Mouse (Mus musculus) lung, embryonic 15.5 days (tissue): Measurements from ENCODE around the gene BC034090. TPM values are rescaled to one million over a fixed set of nuclear protein-coding genes. Genes with fewer than 3 reads are reported as not detected.
A peak's percentile ranks its signal among the peaks of the same experiment; 100 is the strongest.

ENCODE experiments used
- ATAC-seq: fragments of 200-750 bp; cut with Nextera tagmentation; 2 replicates; pipeline ENCODE4 v1.8.0; 2017; ENCODE audit warnings: moderate number of reproducible peaks, borderline replicate concordance; ENCODE audit not compliant: low FRiP score, low TSS enrichment; ENCODE audit errors: extremely low read depth
- H3K27ac ChIP-seq: fragments of 300-500 bp; sonication (generic); 2 replicates; pipeline ENCODE4 v1.5.1; 2015; ENCODE audit warnings: moderate library complexity, mild to moderate bottlenecking, inconsistent platforms
- H3K27me3 ChIP-seq: fragments of 300-500 bp; sonication (generic); 2 replicates; pipeline ENCODE4 v1.6.1; 2015; ENCODE audit warnings: inconsistent platforms
- H3K36me3 ChIP-seq: fragments of 300-500 bp; sonication (generic); 2 replicates; pipeline ENCODE4 v1.6.1; 2015; ENCODE audit warnings: inconsistent platforms
- H3K4me1 ChIP-seq: fragments of 300-500 bp; sonication (generic); 2 replicates; pipeline ENCODE4 v1.6.1; 2015; ENCODE audit warnings: inconsistent platforms
- H3K4me2 ChIP-seq: fragments of 300-500 bp; sonication (generic); 2 replicates; pipeline ENCODE4 v1.6.1; 2015; ENCODE audit warnings: inconsistent platforms, mild to moderate bottlenecking, moderate library complexity
- H3K4me3 ChIP-seq: fragments of 300-500 bp; sonication (generic); 2 replicates; pipeline ENCODE4 v1.5.1; 2015; ENCODE audit warnings: mild to moderate bottlenecking, inconsistent platforms
- H3K9ac ChIP-seq: fragments of 300-500 bp; sonication (generic); 2 replicates; pipeline ENCODE4 v1.6.1; 2015; ENCODE audit warnings: inconsistent platforms
- H3K9me3 ChIP-seq: fragments of 300-500 bp; sonication (generic); 2 replicates; pipeline ENCODE4 v1.6.1; 2016; ENCODE audit warnings: inconsistent platforms
- WGBS: fragments of 180-500 bp; shearing (Covaris S2); methylation state at CpG from one replicate; pipeline ENCODE4 v1.1.7; 2015; 5-methylcytosine and 5-hydroxymethylcytosine counted together
- polyA plus RNA-seq: library from polyadenylated mRNA; unstranded; fragments of >200 nt; fragmentation: Nextera tagmentation; extraction: Ambion mirVana; gene quantifications from 2 replicates; pipeline ENCODE4 v1.2.1, GENCODE M21; 2015

The BC034090 gene
- polyA plus RNA-seq, 1 experiment from 2014 or later: 4.2 TPM

DNA sequence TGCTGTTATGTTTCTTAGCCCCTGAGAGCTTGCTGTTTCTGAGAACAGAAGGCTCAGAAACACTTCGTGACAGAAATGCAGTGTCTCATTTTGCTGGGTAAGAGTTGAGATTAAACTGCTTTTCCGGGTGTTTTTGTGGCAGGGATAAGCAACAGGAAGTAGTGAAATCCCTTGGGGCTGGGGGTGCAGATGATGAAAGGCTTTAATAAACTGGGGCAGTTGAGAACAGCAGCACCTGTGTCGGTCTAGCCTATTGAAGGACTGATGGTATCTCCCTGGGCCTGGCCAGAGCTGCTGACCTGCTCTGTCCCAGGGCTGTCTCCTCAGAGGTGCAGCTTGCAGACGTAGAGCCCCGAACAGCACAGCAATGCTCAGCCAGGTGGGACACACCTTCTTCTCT lies 41.8 kb downstream of the BC034090 start:
- peaks cover 5% of the 10 kb centered on the region; the same call in 1 of the 2 replicates for H3K36me3 ChIP-seq
- no peak for ATAC-seq

DNA sequence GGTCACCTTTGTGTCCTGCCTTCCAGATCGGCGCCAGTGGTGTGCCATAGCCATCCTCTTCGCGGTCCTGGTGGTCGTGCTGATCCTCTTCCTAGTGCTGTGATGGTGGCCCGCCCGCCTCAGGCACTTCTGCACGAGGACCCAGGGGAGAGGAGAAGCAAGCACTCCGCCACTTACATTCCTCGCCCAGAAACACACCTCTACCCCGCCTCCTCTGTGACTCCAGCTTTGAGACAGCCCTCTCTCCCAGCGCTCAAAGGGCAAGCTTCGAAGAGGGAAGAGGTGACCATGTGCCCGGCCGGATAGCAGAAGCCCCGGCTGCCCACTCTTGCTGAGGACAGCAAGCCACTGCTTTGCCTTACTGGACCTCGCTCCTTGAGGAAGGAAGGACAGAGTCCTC lies 42.3 kb downstream of the BC034090 start:
- no peak overlapping the region for H3K27ac ChIP-seq
- ATAC-seq: 0 out of 2 replicates have a peak, but pooled peaks have one; percentile 10
- H3K27me3 ChIP-seq: no peaks in the 10 kb centered on the region
- H3K9ac ChIP-seq: no peak overlapping the region
- WGBS: 69% methylated on average over 17 of the region's 17 CpGs
- peaks cover 5% of the 10 kb centered on the region; the same call in 1 of the 2 replicates for H3K36me3 ChIP-seq
- H3K4me2 ChIP-seq: no peak overlapping the region
- H3K9me3 ChIP-seq: no peaks in the 10 kb centered on the region
- H3K4me3 ChIP-seq: no peak overlapping the region
- H3K4me1 ChIP-seq: peaks cover 30% of the 10 kb centered on the region

More for the DNA sequence above, 41.8 kb downstream of the BC034090 start:
- H3K4me3 ChIP-seq: no peak overlapping the region
- H3K4me1 ChIP-seq: peaks cover 28% of the 10 kb centered on the region
- H3K4me2 ChIP-seq: no peak overlapping the region
- WGBS: 81% methylated on average over 5 of the region's 5 CpGs
- no peak overlapping the region for H3K27ac ChIP-seq
- H3K27me3 ChIP-seq: no peaks in the 10 kb centered on the region
- H3K9me3 ChIP-seq: no peaks in the 10 kb centered on the region
- H3K9ac ChIP-seq: no peak overlapping the region

DNA sequence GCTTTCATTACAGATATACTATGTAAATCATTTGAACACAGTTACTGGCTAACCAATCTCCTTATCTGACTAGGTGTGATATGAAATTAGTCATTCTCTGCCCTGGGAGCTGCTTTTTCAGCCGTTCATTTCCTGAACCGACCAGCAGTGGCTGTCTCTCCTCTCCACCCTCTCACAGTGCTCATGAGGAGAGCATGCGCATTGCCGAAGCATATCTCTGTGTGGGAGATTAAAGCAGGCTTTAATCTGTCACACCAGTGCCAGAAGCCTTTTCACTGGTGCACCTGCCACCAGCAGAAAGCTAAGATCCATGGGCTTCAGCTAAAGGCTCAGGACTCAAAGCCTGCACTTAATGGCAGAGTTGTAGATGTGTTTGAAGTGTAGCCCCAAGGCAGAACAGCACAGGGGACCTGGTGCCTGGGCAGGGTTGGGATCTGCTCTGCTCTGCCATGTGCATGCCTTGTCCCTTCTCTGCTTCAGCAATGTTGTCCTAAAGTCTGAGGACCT lies 42.8 kb downstream of the BC034090 start:
- H3K27me3 ChIP-seq: no peaks in the 10 kb centered on the region
- no peak overlapping the region for H3K4me3 ChIP-seq
- 0 out of 2 replicates have a peak, but pooled peaks have one; percentile 1 for ATAC-seq
- H3K9me3 ChIP-seq: no peaks in the 10 kb centered on the region
- H3K9ac ChIP-seq: no peak overlapping the region
- peaks cover 31% of the 10 kb centered on the region for H3K4me1 ChIP-seq
- no peak overlapping the region for H3K27ac ChIP-seq
- H3K36me3 ChIP-seq: peaks cover 5% of the 10 kb centered on the region; the same call in 1 of the 2 replicates
- no peak overlapping the region for H3K4me2 ChIP-seq
- WGBS: 46% methylated on average over 4 of the region's 4 CpGs

DNA sequence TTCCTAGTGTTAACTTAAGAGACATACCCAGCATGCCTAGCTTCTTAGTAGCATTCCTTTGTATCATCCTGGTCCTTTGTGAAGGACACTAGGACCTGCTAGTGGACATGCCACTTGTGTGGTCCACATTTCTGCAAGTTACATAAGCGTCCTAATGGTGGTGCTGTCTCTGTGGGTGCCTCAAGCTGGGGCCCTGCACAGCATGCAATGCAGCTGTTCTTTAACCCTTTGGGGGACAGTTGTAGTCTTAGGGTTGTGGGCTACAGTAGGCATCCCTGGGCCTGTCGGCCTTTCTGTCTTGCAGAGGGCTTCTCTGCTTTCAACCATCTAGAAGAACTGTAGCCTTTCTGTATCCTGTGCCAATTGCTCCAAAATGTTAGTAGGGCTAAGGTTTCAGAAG lies 43.3 kb downstream of the BC034090 start:
- H3K27ac ChIP-seq: no peak overlapping the region
- H3K36me3 ChIP-seq: peaks cover 5% of the 10 kb centered on the region; the same call in 1 of the 2 replicates

DNA sequence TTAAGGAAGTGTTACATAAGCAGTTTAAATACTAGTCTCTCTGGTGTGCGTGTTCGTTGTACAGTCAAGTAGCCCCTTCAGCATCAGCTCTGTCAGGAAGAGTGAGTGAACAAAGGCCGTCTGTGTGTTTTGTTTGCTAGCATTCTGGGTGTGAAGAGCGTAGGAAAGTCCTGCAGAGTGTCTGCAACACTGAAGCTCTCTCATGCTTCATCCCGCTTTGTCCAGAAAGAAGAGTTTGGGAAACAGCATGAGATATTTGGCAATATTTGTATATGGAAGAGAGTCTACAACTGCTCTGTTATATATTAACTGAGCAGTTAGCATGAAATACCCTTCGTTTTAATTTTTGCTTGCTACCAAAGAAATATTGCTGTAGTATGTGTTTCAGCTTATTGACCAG lies 44.7 kb downstream of the BC034090 start:
- ATAC-seq: peak; percentile 25; the same call in 1 of the 2 replicates
- Histone ChIP-seq H3K4me1 (peaks cover 13% of the 10 kb centered on the region), H3K9ac (no peak overlapping the region), H3K9me3 (no peaks in the 10 kb centered on the region), H3K4me3 (no peak overlapping the region), H3K27ac (no peak overlapping the region), H3K36me3 (peaks cover 5% of the 10 kb centered on the region; the same call in 1 of the 2 replicates), H3K4me2 (no peak overlapping the region), H3K27me3 (no peaks in the 10 kb centered on the region)
- 59% methylated on average over 6 of the region's 6 CpGs for WGBS

More for the DNA sequence above, 43.3 kb downstream of the BC034090 start:
- Histone ChIP-seq H3K9me3 (no peaks in the 10 kb centered on the region), H3K9ac (no peak overlapping the region), H3K27me3 (no peaks in the 10 kb centered on the region), H3K4me1 (peaks cover 26% of the 10 kb centered on the region), H3K4me2 (no peak overlapping the region), H3K4me3 (no peak overlapping the region)
- no peak for ATAC-seq
- 60% methylated on average over 2 of the region's 2 CpGs for WGBS

DNA sequence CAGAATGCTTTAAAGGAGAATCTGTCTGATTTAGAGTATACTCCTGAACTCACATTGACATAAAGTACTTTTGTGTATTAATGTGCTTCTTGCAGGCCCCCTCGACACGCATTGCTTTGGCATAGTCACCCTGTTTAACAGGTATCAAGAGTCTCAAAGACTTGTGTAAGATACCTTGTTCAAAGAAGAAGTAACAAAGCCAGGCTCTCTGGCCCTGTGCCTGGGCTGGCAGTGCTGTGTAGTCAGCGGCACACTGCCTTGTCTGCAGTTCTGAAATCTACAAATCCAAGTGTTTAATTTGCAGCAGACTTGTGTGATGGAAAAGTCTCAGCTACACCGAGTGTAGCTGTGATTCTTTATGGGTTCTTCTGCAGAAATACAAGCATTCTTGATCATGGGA lies 47.6 kb downstream of the BC034090 start:
- Histone ChIP-seq H3K36me3 (no peaks in the 10 kb centered on the region; the same call in 1 of the 2 replicates), H3K27me3 (no peaks in the 10 kb centered on the region)

DNA sequence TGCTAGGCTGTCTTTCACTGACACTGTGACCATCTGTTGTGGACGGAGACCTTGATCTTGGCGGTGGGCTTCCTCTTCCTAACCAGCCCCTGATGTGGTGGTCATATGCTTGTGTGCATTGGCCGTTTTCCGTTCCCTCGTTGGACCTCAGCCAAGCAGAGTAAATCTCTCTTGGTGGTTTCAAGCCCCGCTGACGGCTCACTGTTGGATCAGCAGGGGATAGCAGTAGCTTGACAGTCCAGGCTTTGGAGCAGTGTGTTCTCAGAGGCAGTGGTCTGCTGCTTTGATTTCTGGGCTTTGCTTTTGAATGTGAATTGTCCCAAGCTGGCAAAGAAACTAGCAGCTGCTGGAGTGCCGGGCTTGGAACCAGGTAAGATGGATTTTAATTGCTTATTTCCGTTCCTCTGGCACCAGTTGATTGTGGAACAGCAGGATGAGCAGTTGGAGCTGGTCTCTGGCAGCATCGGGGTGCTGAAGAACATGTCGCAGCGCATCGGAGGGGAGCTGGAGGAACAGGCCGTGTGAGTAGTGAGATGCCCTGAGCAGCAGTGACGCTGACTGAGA lies 51.4 kb downstream of the BC034090 start:
- H3K36me3 ChIP-seq: peaks cover 27% of the 10 kb centered on the region
- H3K9ac ChIP-seq: no peak overlapping the region
- ATAC-seq: no peak
- no peak overlapping the region for H3K27ac ChIP-seq
- H3K4me2 ChIP-seq: no peak overlapping the region
- WGBS: 57% methylated on average over 15 of the region's 15 CpGs
- no peak overlapping the region for H3K4me3 ChIP-seq
- H3K4me1 ChIP-seq: peaks cover 19% of the 10 kb centered on the region; the same call in 1 of the 2 replicates
- H3K9me3 ChIP-seq: no peaks in the 10 kb centered on the region
- H3K27me3 ChIP-seq: no peaks in the 10 kb centered on the region

More for the DNA sequence above, 47.6 kb downstream of the BC034090 start:
- Histone ChIP-seq H3K4me3 (no peak overlapping the region), H3K27ac (no peak overlapping the region), H3K4me1 (peaks cover 15% of the 10 kb centered on the region; the same call in 1 of the 2 replicates), H3K4me2 (no peak overlapping the region), H3K9me3 (no peaks in the 10 kb centered on the region), H3K9ac (no peak overlapping the region)
- no peak for ATAC-seq
- WGBS: 58% methylated on average over 4 of the region's 4 CpGs

DNA sequence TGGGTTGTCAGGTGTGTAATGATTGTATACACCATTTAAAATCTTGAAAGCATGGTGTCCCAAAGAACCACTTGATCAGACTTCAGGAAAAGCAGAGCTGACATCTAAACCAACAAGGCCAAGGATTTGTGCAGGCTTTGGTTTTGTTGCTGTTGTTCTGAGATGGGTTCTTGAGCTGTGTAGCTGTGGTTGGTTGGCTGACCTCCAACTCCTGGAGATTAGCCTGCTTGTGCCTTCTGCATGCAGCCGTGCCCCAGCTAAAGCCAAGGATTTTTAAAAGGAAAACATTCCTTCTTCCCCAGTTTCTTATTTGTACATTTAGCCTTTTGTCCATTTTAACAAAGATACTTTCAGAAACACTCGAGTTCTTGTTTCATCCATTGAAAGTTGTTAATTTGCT lies 52.6 kb downstream of the BC034090 start:
- peak; percentile 62; the same call in 1 of the 2 replicates for ATAC-seq
- Histone ChIP-seq H3K36me3 (peaks cover 31% of the 10 kb centered on the region), H3K4me2 (no peak overlapping the region), H3K9ac (no peak overlapping the region), H3K4me1 (peaks cover 15% of the 10 kb centered on the region; the same call in 1 of the 2 replicates), H3K9me3 (no peaks in the 10 kb centered on the region), H3K27ac (no peak overlapping the region), H3K27me3 (no peaks in the 10 kb centered on the region), H3K4me3 (no peak overlapping the region)
- 61% methylated on average over 2 of the region's 2 CpGs for WGBS

DNA sequence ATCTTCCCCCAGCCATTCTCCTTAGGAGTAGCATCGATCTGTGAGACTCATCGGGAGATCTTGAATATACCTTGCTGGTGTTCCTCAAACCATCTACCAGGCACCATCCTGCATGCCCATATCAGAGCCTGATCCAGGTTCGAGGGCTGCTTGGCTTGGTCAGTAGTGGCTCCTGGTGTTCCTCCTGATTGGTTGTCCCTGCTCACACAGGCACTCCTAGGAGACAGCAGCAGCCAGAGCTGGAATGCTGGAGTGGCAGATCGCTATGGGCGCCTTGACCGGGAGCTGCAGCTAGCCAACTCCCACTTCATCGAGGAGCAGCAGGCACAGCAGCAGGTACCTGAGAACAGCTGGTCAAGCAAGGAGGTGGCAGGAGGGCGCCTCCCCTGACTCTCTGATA lies 53.0 kb downstream of the BC034090 start:
- Histone ChIP-seq H3K36me3 (peaks cover 31% of the 10 kb centered on the region), H3K9me3 (no peaks in the 10 kb centered on the region), H3K9ac (no peak overlapping the region), H3K4me3 (no peak overlapping the region), H3K27me3 (no peaks in the 10 kb centered on the region), H3K27ac (no peak overlapping the region), H3K4me1 (peaks cover 15% of the 10 kb centered on the region; the same call in 1 of the 2 replicates), H3K4me2 (no peak overlapping the region)
- WGBS: 81% methylated on average over 8 of the region's 8 CpGs
- no peak; the same call in 1 of the 2 replicates for ATAC-seq

DNA sequence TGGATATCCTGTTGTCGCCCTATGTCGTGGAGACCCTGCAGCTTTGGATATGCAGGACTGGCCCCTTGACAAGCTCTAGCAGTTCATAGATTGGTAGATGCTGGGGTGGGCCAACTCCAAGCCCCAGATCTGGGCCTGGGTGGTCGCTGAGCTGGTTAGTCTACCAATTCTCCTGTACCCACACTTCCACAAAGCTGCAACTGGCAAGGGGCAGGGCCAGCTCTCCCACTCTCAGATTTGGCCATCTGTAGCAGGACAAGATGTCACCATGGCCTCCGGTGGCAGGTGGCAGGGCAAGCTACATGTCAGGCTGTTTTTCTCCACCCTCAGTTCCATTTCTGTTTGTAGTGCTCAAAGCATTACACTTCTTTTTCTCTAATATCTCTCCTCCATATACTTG lies 55.6 kb downstream of the BC034090 start:
- ATAC-seq: no peak
- Histone ChIP-seq H3K36me3 (peaks cover 31% of the 10 kb centered on the region), H3K9me3 (no peaks in the 10 kb centered on the region), H3K4me1 (peaks cover 15% of the 10 kb centered on the region; the same call in 1 of the 2 replicates), H3K4me3 (no peak overlapping the region), H3K9ac (no peak overlapping the region), H3K27me3 (no peaks in the 10 kb centered on the region), H3K4me2 (no peak overlapping the region), H3K27ac (no peak overlapping the region)
- 93% methylated on average over 4 of the region's 4 CpGs for WGBS

DNA sequence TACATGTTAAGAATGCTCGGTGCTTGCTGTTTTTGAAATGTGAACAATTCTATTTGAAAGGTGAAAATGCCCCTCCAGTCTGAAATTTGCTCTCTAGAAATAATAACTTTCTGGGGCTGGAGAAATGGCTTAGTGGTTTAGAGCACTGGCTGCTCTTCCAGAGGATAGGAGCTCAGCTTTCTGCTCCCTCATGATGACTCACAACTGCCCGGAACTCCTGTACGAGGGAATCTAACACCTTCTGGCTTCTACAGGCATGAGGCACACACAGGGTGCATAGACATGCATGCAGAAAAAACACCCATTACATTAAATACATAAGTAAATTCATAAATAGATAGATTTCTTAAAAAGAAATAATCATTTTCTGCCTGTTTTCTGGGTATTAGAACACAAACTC lies 60.1 kb downstream of the BC034090 start:
- no peaks in the 10 kb centered on the region for H3K4me1 ChIP-seq
- 79% methylated on average over 3 of the region's 3 CpGs for WGBS
- no peak overlapping the region for H3K9ac ChIP-seq
- no peak overlapping the region for H3K4me2 ChIP-seq
- no peaks in the 10 kb centered on the region for H3K27me3 ChIP-seq
- H3K9me3 ChIP-seq: no peaks in the 10 kb centered on the region
- no peak overlapping the region for H3K27ac ChIP-seq
- ATAC-seq: no peak
- H3K36me3 ChIP-seq: peaks cover 24% of the 10 kb centered on the region; the same call in 1 of the 2 replicates
- H3K4me3 ChIP-seq: no peak overlapping the region

DNA sequence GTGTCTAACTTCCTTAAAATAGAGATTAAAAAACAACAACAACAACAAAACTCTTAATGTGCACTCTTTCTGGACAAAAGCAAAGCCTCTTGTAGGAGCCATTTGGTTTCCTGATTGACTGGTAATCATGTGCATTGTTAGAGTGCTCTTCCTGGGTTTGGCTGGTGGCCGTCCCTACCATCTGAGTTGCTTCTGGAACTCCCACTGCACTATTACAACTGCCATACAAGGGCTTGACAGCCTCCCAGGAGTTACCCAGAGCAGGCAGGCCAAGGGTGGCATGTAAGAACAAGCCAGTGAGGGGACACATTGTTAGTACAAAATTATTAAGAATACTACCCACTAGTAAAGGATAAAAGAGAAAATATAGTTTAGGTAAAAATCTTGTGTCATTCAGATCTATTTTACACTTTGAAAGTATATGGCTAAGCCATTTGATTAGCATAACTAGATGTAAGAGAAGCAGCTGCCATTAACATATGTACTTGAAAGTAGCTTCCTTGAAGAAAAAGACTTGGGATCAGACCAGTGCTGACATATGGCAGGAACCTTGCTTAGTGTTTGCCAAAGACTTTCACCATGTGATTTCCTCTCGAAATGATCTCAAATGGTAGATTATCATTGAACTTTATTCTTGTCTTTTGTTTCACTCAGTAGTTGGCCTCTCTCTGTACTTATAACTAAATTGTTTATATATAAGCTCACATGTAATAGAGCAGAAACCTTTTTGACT lies 65.9 kb downstream of the BC034090 start:
- Histone ChIP-seq H3K27me3 (no peaks in the 10 kb centered on the region), H3K9me3 (no peaks in the 10 kb centered on the region), H3K9ac (no peak overlapping the region), H3K4me2 (no peak overlapping the region), H3K27ac (no peak overlapping the region), H3K4me1 (no peaks in the 10 kb centered on the region), H3K4me3 (no peak overlapping the region), H3K36me3 (peaks cover 32% of the 10 kb centered on the region)
- no peak for ATAC-seq
- 81% methylated on average over 2 of the region's 2 CpGs for WGBS
